Comparison of ENCODE assay signal across 8 mouse cellular contexts in genomic region chr14:21993251-21994060, GRCm38 (mm10). TPM values are rescaled to one million over a fixed set of nuclear protein-coding genes. Genes with fewer than 3 reads are reported as not detected.
DNase-seq lines count a peak whose midpoint lies in the region; ATAC-seq and TF ChIP-seq lines count a peak whose summit lies in the region.

No protein-coding gene starts in this region.

- peaks cover 16% of the 10 kb centered on the region for H3K4me1 ChIP-seq in testis, adult 2 months (ENCODE audit: control insufficient read depth, insufficient read depth, low read length)
- peaks cover 32% of the 10 kb centered on the region for H3K4me1 ChIP-seq in embryonic facial prominence, embryonic 15.5 days
- peaks cover 3% of the 10 kb centered on the region; the same call in 1 of the 2 replicates for H3K4me1 ChIP-seq in kidney, adult 2 months (ENCODE audit: control insufficient read depth, insufficient read depth, low read length)
- peaks cover 13% of the 10 kb centered on the region for H3K4me1 ChIP-seq in lung, embryonic 16.5 days (replicated peaks; ENCODE audit: control insufficient read depth, insufficient read depth, low read length)

- H3K4me3 ChIP-seq in testis, adult 2 months (ENCODE audit: control insufficient read depth, low read depth, low read length) = no peak overlapping the region
- H3K4me3 ChIP-seq in embryonic facial prominence, embryonic 15.5 days (replicated peaks) = peak overlapping the region; percentile 60
- peak overlapping the region; percentile 81 for H3K4me3 ChIP-seq in kidney, adult 2 months (ENCODE audit: insufficient read depth, low read depth, low read length)
- peak overlapping the region; percentile 83 for H3K4me3 ChIP-seq in lung, embryonic 16.5 days (ENCODE audit: low read length)

- peak overlapping the region; percentile 72 for H3K4me2 ChIP-seq in embryonic facial prominence, embryonic 15.5 days (replicated peaks)
- H3K4me2 ChIP-seq in lung, embryonic 16.5 days (ENCODE audit: low read depth, low read length) = peak overlapping the region; percentile 93

- H3K27ac ChIP-seq in testis, adult 2 months (ENCODE audit: control insufficient read depth, insufficient read depth, low read depth, low read length) = peak overlapping the region; percentile 28; the same call in 1 of the 2 replicates
- peak overlapping the region; percentile 87 for H3K27ac ChIP-seq in embryonic facial prominence, embryonic 15.5 days (replicated peaks)
- H3K27ac ChIP-seq in kidney, adult 2 months (ENCODE audit: insufficient read depth, low read depth, low read length) = peak overlapping the region; percentile 97
- no peak overlapping the region for H3K27ac ChIP-seq in lung, embryonic 16.5 days (ENCODE audit: low read length)

- H3K27me3 ChIP-seq in testis, adult 2 months (ENCODE audit: control insufficient read depth, insufficient read depth, low read length) = peaks cover 5% of the 10 kb centered on the region
- H3K27me3 ChIP-seq in embryonic facial prominence, embryonic 15.5 days = 0 out of 2 replicates have a peak, but pooled peaks cover 7% of the 10 kb centered on the region
- H3K27me3 ChIP-seq in kidney, adult 2 months (replicated peaks; ENCODE audit: control insufficient read depth, insufficient read depth, low read length) = no peaks in the 10 kb centered on the region
- H3K27me3 ChIP-seq in lung, embryonic 16.5 days (ENCODE audit: control insufficient read depth, insufficient read depth, low read depth, low read length) = no peaks in the 10 kb centered on the region

- H3K9ac ChIP-seq in embryonic facial prominence, embryonic 15.5 days = peak overlapping the region; percentile 19; the same call in 1 of the 2 replicates
- peak overlapping the region; percentile 83 for H3K9ac ChIP-seq in lung, embryonic 16.5 days (ENCODE audit: low read length)

- TF ChIP-seq CTCF in testis, adult 2 months (IDR thresholded peaks at IDR 0.05; ENCODE audit: control insufficient read depth, insufficient read depth, insufficient replicate concordance, low read depth, low read length) = no peak
- TF ChIP-seq CTCF in kidney, adult 2 months (conservative IDR thresholded peaks at IDR 0.05; ENCODE audit: insufficient read depth, insufficient read length, low read depth, low read length) = no peak

- ATAC-seq in embryonic facial prominence, embryonic 15.5 days (ENCODE audit: insufficient number of reproducible peaks, low FRiP score, low TSS enrichment, low read depth) = no peak
- no peak for ATAC-seq in lung, embryonic 16.5 days (ENCODE audit: low read depth)

- no peak for DNase-seq in testis, postnatal 14 days (ENCODE audit: low spot score)
- peak; percentile 86 for DNase-seq in kidney, adult 2 months
- no peak for DNase-seq in frontal cortex, postnatal 25 days (ENCODE audit: low spot score in 2 of 2)
- no peak for DNase-seq in right cerebral cortex, adult 2 months (ENCODE audit: low spot score in 2 of 2)
- DNase-seq in left cerebral cortex, postnatal 36 days (ENCODE audit: low spot score in 2 of 2) = no peak

- intact Hi-C loops in left cerebral cortex, postnatal 36 days (cut with DNase I) = no loop called here

- WGBS in embryonic facial prominence, embryonic 15.5 days = 37% methylated on average over 14 of the region's 14 CpGs
- WGBS in kidney, adult 2 months = 26% methylated on average over 14 of the region's 14 CpGs
- WGBS in lung, embryonic 16.5 days = 52% methylated on average over 14 of the region's 14 CpGs

- no peaks in the 10 kb centered on the region for H3K36me3 ChIP-seq in testis, adult 2 months (ENCODE audit: control insufficient read depth, insufficient read depth, low read length)
- H3K36me3 ChIP-seq in embryonic facial prominence, embryonic 15.5 days = no peaks in the 10 kb centered on the region
- no peaks in the 10 kb centered on the region for H3K36me3 ChIP-seq in kidney, adult 2 months (ENCODE audit: control insufficient read depth, insufficient read depth, low read length)
- no peaks in the 10 kb centered on the region for H3K36me3 ChIP-seq in lung, embryonic 16.5 days (ENCODE audit: control insufficient read depth, insufficient read depth, low read length)

- no peak for TF ChIP-seq POLR2A in testis, adult 2 months (IDR thresholded peaks at IDR 0.05; ENCODE audit: control insufficient read depth, low read depth, low read length)
- TF ChIP-seq POLR2A in kidney, adult 2 months (IDR thresholded peaks at IDR 0.05; ENCODE audit: low read depth, low read length) = no peak

- no peaks in the 10 kb centered on the region for H3K9me3 ChIP-seq in embryonic facial prominence, embryonic 15.5 days (replicated peaks)
- no peaks in the 10 kb centered on the region for H3K9me3 ChIP-seq in lung, embryonic 16.5 days (ENCODE audit: control insufficient read depth, low read length)

RNA-seq across cellular contexts. Expression of gene Zfp503, which starts 4.1 kb away (rescaled TPM):
- polyA plus RNA-seq in testis, adult 2 months (2012; rRNA removed) = 0.43 and 1.4 TPM in 2 replicates
- 26.1 and 27.0 TPM in 2 replicates for polyA plus RNA-seq in embryonic facial prominence, embryonic 15.5 days (2015; fragmentation: Nextera tagmentation; extraction: Ambion mirVana)
- polyA plus RNA-seq in kidney, adult 2 months (2012; rRNA removed) = 56.9 and 85.8 TPM in 2 replicates
- polyA plus RNA-seq in lung, embryonic 16.5 days (2015; fragmentation: Nextera tagmentation; extraction: Ambion mirVana) = 14.2 and 17.1 TPM in 2 replicates
- total RNA-seq in left cerebral cortex, postnatal 36 days (2021) = 1 to 10 TPM; 2.2 to 4.0 TPM

RNA-seq across cellular contexts. Expression of gene Lrmda, which starts 26.1 kb away (rescaled TPM):
- 1.6 and 2.1 TPM in 2 replicates for polyA plus RNA-seq in testis, adult 2 months (2012; rRNA removed)
- polyA plus RNA-seq in embryonic facial prominence, embryonic 15.5 days (2015; fragmentation: Nextera tagmentation; extraction: Ambion mirVana) = 0.39 and 0.64 TPM in 2 replicates
- polyA plus RNA-seq in kidney, adult 2 months (2012; rRNA removed) = 3.3 TPM in 2 replicates
- 1.2 and 1.3 TPM in 2 replicates for polyA plus RNA-seq in lung, embryonic 16.5 days (2015; fragmentation: Nextera tagmentation; extraction: Ambion mirVana)
- under 1 TPM in 1 of 2 experiments, not detected in 1; 0.81 TPM for total RNA-seq in left cerebral cortex, postnatal 36 days (2021)
